Mouse (Mus musculus) heart, postnatal 10 days (tissue): ENCODE data around the gene Taf1b. TPM values are rescaled to one million over a fixed set of nuclear protein-coding genes. Genes with fewer than 3 reads are reported as not detected.

Experiments
- DNase-seq, 2 experiments: peaks; one replicate each; pipeline ENCODE4 v3.0.0; 2021
- intact Hi-C: fragments of 180-260 bp; cut with DNase I; formaldehyde crosslinking; loops from one replicate; pipeline ENCODE4 v1.15.1; 2025
- total RNA-seq, 2 experiments: library from RNA; stranded (reverse); gene quantifications; 2 replicates each; pipeline ENCODE4 v1.2.3; 2021

The Taf1b gene
- total RNA-seq, 2 experiments from 2014 or later: 12.2 to 12.5 TPM

DNA sequence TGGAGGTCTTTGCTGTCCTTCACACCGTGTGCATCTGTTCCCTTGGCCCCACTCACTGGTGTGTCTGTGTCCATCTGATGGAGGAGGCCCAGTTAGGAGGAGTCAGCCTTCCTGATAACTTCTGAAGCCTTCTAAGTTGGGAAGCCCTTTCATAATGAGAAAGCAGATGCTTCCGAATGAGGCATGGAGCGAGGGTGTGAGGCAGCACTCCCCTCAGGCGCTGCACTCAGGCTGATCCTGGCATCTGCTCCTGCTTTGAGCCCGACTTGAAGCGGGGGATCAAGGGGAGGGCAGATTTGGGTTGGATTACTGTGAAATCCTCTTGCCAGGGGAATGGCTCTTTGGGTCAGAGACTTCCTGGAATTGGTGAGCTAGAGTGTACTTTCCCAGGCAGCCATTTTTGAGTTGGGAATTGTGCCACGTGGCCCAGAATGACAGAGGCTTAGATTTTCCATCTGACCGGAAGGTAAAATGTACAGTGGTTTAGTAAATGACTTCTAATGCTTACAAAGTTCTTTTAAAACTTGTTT lies 101.3 kb downstream of the Taf1b start:
- intact Hi-C loops: no loop called here
- no peak for DNase-seq

DNA sequence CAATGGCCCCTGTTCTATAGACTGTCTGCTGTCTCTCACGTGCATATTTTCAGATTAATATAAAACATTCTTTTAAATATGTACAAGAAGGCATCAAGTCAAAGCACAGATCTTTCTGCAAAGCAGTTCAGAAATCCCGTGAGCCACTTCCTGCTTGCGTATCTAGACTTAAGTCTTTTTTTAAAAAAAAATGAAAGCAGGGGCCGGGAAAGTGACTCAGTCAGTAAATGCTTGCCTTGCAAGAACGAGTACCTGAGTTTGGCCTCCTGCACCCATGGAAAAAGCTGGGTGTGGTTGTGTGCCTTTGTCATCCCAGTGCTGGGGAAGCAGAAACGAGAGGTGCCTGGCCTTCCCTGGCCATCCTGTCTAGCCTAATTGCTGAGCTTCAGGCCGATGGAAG lies 101.9 kb downstream of the Taf1b start:
- intact Hi-C loops: loop anchor here (5.0 kb wide), 1 partner anchor 77 kb away; no protein-coding TSS in a partner anchor
- no peak for DNase-seq

DNA sequence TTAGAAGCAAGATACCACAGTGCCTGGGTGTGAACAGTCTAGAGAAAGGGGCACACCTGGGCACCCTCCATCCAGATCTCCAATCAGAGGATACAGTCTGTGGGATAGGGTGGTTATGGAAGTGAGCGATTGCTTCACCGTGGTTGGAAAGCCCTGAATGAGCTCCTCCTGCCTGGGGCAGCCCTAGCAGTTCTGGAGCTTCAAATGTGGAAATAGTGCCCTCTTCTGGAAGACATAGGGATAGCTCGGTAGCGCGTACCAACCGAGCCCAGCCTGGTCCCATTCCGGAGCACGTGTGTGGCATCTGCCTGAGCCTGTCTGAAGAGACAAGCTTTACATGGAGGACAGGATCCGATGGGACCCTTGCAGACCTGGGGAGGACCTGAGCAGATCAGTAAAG lies 102.6 kb downstream of the Taf1b start:
- DNase-seq: peak; percentile 86 to 90
- intact Hi-C loops: loop anchor here (1.0 to 5.0 kb wide), 2 partner anchors 76 to 130 kb away; no protein-coding TSS in a partner anchor

DNA sequence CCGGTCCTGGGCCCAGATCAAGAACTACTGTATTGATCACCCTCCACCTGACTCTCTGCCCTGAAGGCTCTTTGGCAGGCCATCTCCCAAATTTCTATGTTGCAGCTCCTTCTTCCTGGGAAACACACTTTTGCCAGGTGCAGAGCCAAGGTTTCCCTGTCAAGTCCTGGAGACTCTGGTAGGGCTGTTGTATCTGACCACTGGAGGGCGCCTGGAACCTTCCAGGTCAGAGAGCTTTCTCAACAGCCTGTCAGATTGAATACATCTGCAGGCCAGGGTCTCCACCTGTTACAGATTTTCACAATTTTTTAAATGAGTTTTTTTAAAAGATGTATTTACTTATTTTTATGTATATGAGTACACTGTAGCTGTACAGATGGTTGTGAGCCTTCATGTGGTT lies 105.1 kb downstream of the Taf1b start:
- DNase-seq: peak; percentile 83 to 90
- intact Hi-C loops: loop anchor here (1.0 to 5.0 kb wide), 3 partner anchors 22 to 94 kb away; no protein-coding TSS in a partner anchor

DNA sequence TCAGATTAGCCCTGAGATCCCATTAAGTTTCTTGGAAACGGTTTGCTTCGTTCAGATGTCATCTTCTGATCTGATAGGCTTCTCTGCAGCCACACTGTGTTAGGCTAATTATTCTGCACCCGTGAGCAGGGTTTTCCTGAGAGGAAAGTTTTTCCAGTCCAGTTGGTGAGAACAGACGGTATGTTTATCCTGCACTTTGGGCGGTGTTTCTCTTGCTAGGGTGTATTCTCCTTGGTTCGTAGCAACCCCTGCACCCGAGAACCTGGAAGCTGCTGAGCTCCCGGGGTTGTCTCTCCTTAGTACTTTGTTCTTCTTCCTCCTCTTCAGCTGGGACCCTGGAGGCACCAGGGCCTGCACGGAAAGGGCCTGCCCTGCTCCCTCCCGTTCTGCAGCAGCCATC lies 108.0 kb downstream of the Taf1b start:
- intact Hi-C loops: no loop called here

More for the DNA sequence above, 108.0 kb downstream of the Taf1b start:
- no peak for DNase-seq

Other genes starting within 250 kb of the Taf1b start
- under 1 TPM; 0.22 to 0.65 TPM for gene Grhl1, start 73.9 kb downstream of the Taf1b start, total RNA-seq
- gene Klf11, start 152.9 kb downstream of the Taf1b start, total RNA-seq: 10 to 100 TPM; 25.5 to 37.3 TPM
- 1 to 10 TPM; 5.1 to 5.9 TPM for gene Cys1, start 183.5 kb downstream of the Taf1b start, total RNA-seq
- gene Rrm2, start 209.9 kb downstream of the Taf1b start, total RNA-seq: 10 to 100 TPM; 44.3 to 46.4 TPM